Mouse (Mus musculus): ENCODE results near the gene Slc45a2. TPM values are rescaled to one million over a fixed set of nuclear protein-coding genes. Genes with fewer than 3 reads are reported as not detected.

Slc45a2 gene
- polyA plus RNA-seq, 3 experiments from 2014 or later: not detected

GRCm38 (mm10) chr15:11066299-11066698 lies 65.8 kb downstream of the Slc45a2 start:
- ATAC-seq: no peak

GRCm38 (mm10) chr15:11067891-11068290 lies 67.4 kb downstream of the Slc45a2 start:
- ATAC-seq: no peak

GRCm38 (mm10) chr15:11075726-11076361 lies 75.3 kb downstream of the Slc45a2 start:
- ATAC-seq: no peak

Other genes starting within 250 kb of the Slc45a2 start
- gene C1qtnf3, start 48.4 kb upstream of the Slc45a2 start, polyA plus RNA-seq (2017; shearing (Covaris generic)): under 1 TPM in 1 of 3 experiments, not detected in 2; 0.24 TPM
- 1 to 10 TPM; 3.0 to 4.3 (median 3.2) TPM for gene Amacr, start 19.0 kb upstream of the Slc45a2 start, polyA plus RNA-seq (2017; shearing (Covaris generic))
- under 1 TPM in 1 of 3 experiments, not detected in 2; 0.11 TPM for gene Rxfp3, start 37.3 kb downstream of the Slc45a2 start, polyA plus RNA-seq (2017; shearing (Covaris generic))
- gene Adamts12, start 64.1 kb downstream of the Slc45a2 start, polyA plus RNA-seq (2017; shearing (Covaris generic)): not detected